Mouse (Mus musculus): ENCODE results near the gene Epb41l1.

GRCm38 (mm10) chr2:156446489-156447035 is 25.9 kb downstream of the Epb41l1 start:
- no peak for TF ChIP-seq CTCF (IDR thresholded peaks at IDR 0.05; ENCODE audit: borderline replicate concordance, extremely low read depth, insufficient read depth, insufficient read length)
- TF ChIP-seq POLR2A (IDR thresholded peaks at IDR 0.05; ENCODE audit: borderline replicate concordance, extremely low read depth, insufficient read depth, insufficient read length, poor library complexity, severe bottlenecking) = no peak

Data from brain, embryonic 14.5 days (tissue).